ENCODE assay signal across 8 mouse cellular contexts in genomic region chr12:54859531-54859930, GRCm38 (mm10). TPM values are rescaled to one million over a fixed set of nuclear protein-coding genes. Genes with fewer than 3 reads are reported as not detected.
DNase-seq lines count a peak whose midpoint lies in the region; ATAC-seq and TF ChIP-seq lines count a peak whose summit lies in the region.
"Had no signal": no experiment of that assay in that cellular context is flagged by ENCODE, and none has a peak within 500 bp of the region (broad histone marks: within the 10 kb centered on the region; RNA-seq: fewer than 3 reads in every experiment).

No protein-coding gene starts in this region.

- DNase-seq in kidney, postnatal 0 days (ENCODE audit: low spot score), result peak; percentile 47
- DNase-seq in kidney, adult 11 months, result no peak
- DNase-seq in adipocyte (ENCODE audit: low spot score), result peak; percentile 17
- DNase-seq in cerebellum, adult 9-10 months, result peak; percentile 80
- DNase-seq in layer of hippocampus, adult 9-10 months (ENCODE audit: low spot score), result peak; percentile 26
- no peak for DNase-seq in midbrain, embryonic 11.5 days (ENCODE audit: low spot score, missing footprints)
- DNase-seq in liver, postnatal 0 days, result no peak

- no peaks in the 10 kb centered on the region for H3K27me3 ChIP-seq in kidney, postnatal 0 days (ENCODE audit: insufficient read depth, low read length)
- no peaks in the 10 kb centered on the region for H3K27me3 ChIP-seq in midbrain, embryonic 11.5 days (ENCODE audit: control insufficient read depth, insufficient read depth, low read length)
- H3K27me3 ChIP-seq in liver, postnatal 0 days (ENCODE audit: insufficient read depth, low read length), result no peaks in the 10 kb centered on the region

- 0 out of 2 replicates have a peak, but pooled peaks cover 3% of the 10 kb centered on the region for H3K36me3 ChIP-seq in kidney, postnatal 0 days (ENCODE audit: insufficient read depth, low read length)
- H3K36me3 ChIP-seq in midbrain, embryonic 11.5 days (ENCODE audit: control insufficient read depth, insufficient read depth, low read length), result peaks cover 3% of the 10 kb centered on the region
- H3K36me3 ChIP-seq in liver, postnatal 0 days (replicated peaks; ENCODE audit: insufficient read depth, low read length), result peaks cover 19% of the 10 kb centered on the region

- no peak overlapping the region for H3K9ac ChIP-seq in kidney, postnatal 0 days (ENCODE audit: low read depth, low read length)
- H3K9ac ChIP-seq in midbrain, embryonic 11.5 days (ENCODE audit: low read length), result no peak overlapping the region
- H3K9ac ChIP-seq in liver, postnatal 0 days (replicated peaks), result no peak overlapping the region
- H3K9ac ChIP-seq: liver, embryonic 14.5 days had no signal

- TF ChIP-seq EP300 in liver, postnatal 0 days (IDR thresholded peaks at IDR 0.05; ENCODE audit: low read depth), result no peak

- H3K4me1 ChIP-seq in kidney, postnatal 0 days (replicated peaks; ENCODE audit: insufficient read depth, low read length), result peaks cover 8% of the 10 kb centered on the region; the same call in 1 of the 2 replicates
- peaks cover 11% of the 10 kb centered on the region for H3K4me1 ChIP-seq in midbrain, embryonic 11.5 days (ENCODE audit: control insufficient read depth, insufficient read depth, low read length)
- H3K4me1 ChIP-seq in liver, postnatal 0 days (ENCODE audit: insufficient read depth), result peaks cover 7% of the 10 kb centered on the region; the same call in 1 of the 2 replicates

- H3K9me3 ChIP-seq in kidney, postnatal 0 days (replicated peaks; ENCODE audit: low read length), result no peaks in the 10 kb centered on the region
- no peaks in the 10 kb centered on the region for H3K9me3 ChIP-seq in midbrain, embryonic 11.5 days (ENCODE audit: control insufficient read depth, low read length)
- no peaks in the 10 kb centered on the region for H3K9me3 ChIP-seq in liver, postnatal 0 days (ENCODE audit: low read length)

- no peak for ATAC-seq in kidney, postnatal 0 days (replicated peaks; ENCODE audit: low FRiP score, low read depth)
- ATAC-seq in midbrain, embryonic 11.5 days (ENCODE audit: low FRiP score), result no peak
- ATAC-seq in liver, postnatal 0 days, result no peak

- 50% methylated on average over 6 of the region's 6 CpGs for WGBS in kidney, postnatal 0 days
- 92% methylated on average over 6 of the region's 6 CpGs for WGBS in midbrain, embryonic 11.5 days
- 64% methylated on average over 6 of the region's 6 CpGs for WGBS in liver, postnatal 0 days (ENCODE audit: insufficient replicate concordance)

- H3K27ac ChIP-seq in kidney, postnatal 0 days, result no peak overlapping the region
- H3K27ac ChIP-seq in midbrain, embryonic 11.5 days (ENCODE audit: low read depth, low read length), result no peak overlapping the region
- H3K27ac ChIP-seq in liver, postnatal 0 days (ENCODE audit: low read depth), result no peak overlapping the region
- H3K27ac ChIP-seq: liver, embryonic 14.5 days had no signal

- TF ChIP-seq CTCF in kidney, postnatal 0 days (IDR thresholded peaks at IDR 0.05; ENCODE audit: low read depth), result no peak
- no peak for TF ChIP-seq CTCF in liver, postnatal 0 days (IDR thresholded peaks at IDR 0.05; ENCODE audit: low read depth)

- no peak overlapping the region for H3K4me2 ChIP-seq in kidney, postnatal 0 days (ENCODE audit: low read length)
- H3K4me2 ChIP-seq in midbrain, embryonic 11.5 days, result no peak overlapping the region
- no peak overlapping the region for H3K4me2 ChIP-seq in liver, postnatal 0 days (ENCODE audit: low read depth, low read length)

- H3K4me3 ChIP-seq in kidney, postnatal 0 days (replicated peaks; ENCODE audit: low read depth, low read length), result no peak overlapping the region
- H3K4me3 ChIP-seq in midbrain, embryonic 11.5 days (ENCODE audit: low read depth, low read length), result no peak overlapping the region
- no peak overlapping the region for H3K4me3 ChIP-seq in liver, postnatal 0 days (ENCODE audit: low read depth, low read length)

RNA-seq across cellular contexts. Expression of gene Cfl2, which starts 3.1 kb away (rescaled TPM):
- 162 and 163 TPM in 2 replicates for polyA plus RNA-seq in kidney, postnatal 0 days (2015; fragmentation: Nextera tagmentation; extraction: Ambion mirVana)
- 278 and 287 TPM in 2 replicates for polyA plus RNA-seq in midbrain, embryonic 11.5 days (2014; fragmentation: Nextera tagmentation; extraction: Ambion mirVana)
- polyA plus RNA-seq in liver, postnatal 0 days (2015; fragmentation: Nextera tagmentation; extraction: Ambion mirVana), result 51.8 and 57.1 TPM in 2 replicates

Comparison
In these comparisons a context has a peak if more than half of its experiments do, and no peak if none do; other contexts are left out.
1. DNase-seq: peak in kidney, postnatal 0 days (single experiment), adipocyte (single experiment), cerebellum, adult 9-10 months (single experiment) and layer of hippocampus, adult 9-10 months (single experiment); none in kidney, adult 11 months (single experiment), midbrain, embryonic 11.5 days (single experiment) and liver, postnatal 0 days (single experiment).